Mouse (Mus musculus) heart, embryonic 14.5 days (tissue): ENCODE measurements at regions not wholly inside any gene's neighbourhood (a gene's known extent, or its start where the extent isn't known, plus 50 kb on each side); places are given as distances from the start of the nearest gene placed in this dataset.
A peak's percentile ranks its signal among the peaks of the same experiment; 100 is the strongest.
"Not testable (repeated sequence)": the region's sequence is repeated elsewhere in the genome, so short reads cannot be mapped to it uniquely, and the experiment has no call there.

Experiments used
- ATAC-seq: fragments of 200-750 bp; cut with Nextera tagmentation; 2 replicates; pipeline ENCODE4 v1.8.0; 2017; ENCODE audit warnings: low read depth, moderate TSS enrichment; ENCODE audit not compliant: insufficient number of reproducible peaks, insufficient read depth, low FRiP score
- H3K27ac ChIP-seq, 2 experiments: fragments of 200-500 bp in 1 of 2; fragments of 300-500 bp in 1 of 2; sonication (generic) in 1 of 2; replicated peaks in 1 of 2; 2 replicates each; pipeline ENCODE4 v1.5.1; 2012 to 2014; ENCODE audit warnings: low read depth in 2 of 2, low read length in 2 of 2, control low read depth in 1 of 2, mild to moderate bottlenecking in 1 of 2, mixed read lengths in 1 of 2; ENCODE audit not compliant: control insufficient read depth in 1 of 2, insufficient read depth in 1 of 2
- H3K27me3 ChIP-seq: fragments of 300-500 bp; sonication (generic); 2 replicates; pipeline ENCODE4 v1.6.1; 2014; ENCODE audit warnings: mild to moderate bottlenecking, low read length, control low read depth; ENCODE audit not compliant: control insufficient read depth, insufficient read depth
- H3K36me3 ChIP-seq: fragments of 300-500 bp; sonication (generic); 2 replicates; pipeline ENCODE4 v1.6.1; 2014; ENCODE audit warnings: mild to moderate bottlenecking, control low read depth, low read length, mixed read lengths; ENCODE audit not compliant: control insufficient read depth, insufficient read depth
- H3K4me1 ChIP-seq, 2 experiments: fragments of 200-500 bp in 1 of 2; fragments of 300-500 bp in 1 of 2; sonication (generic) in 1 of 2; 2 replicates each; pipeline ENCODE4 v1.6.1; 2012 to 2014; ENCODE audit warnings: low read length in 2 of 2, control low read depth in 1 of 2, mixed read lengths in 1 of 2; ENCODE audit not compliant: control insufficient read depth in 2 of 2, insufficient read depth in 2 of 2
- H3K4me2 ChIP-seq: fragments of 300-500 bp; sonication (generic); 2 replicates; pipeline ENCODE4 v1.6.1; 2014; ENCODE audit warnings: mild to moderate bottlenecking, low read length
- H3K4me3 ChIP-seq, 2 experiments: fragments of 200-500 bp in 1 of 2; fragments of 300-500 bp in 1 of 2; sonication (generic) in 1 of 2; 2 replicates each; pipeline ENCODE4 v1.5.1; 2012 to 2014; ENCODE audit warnings: low read length in 2 of 2, mild to moderate bottlenecking in 2 of 2, control low read depth in 1 of 2, low read depth in 1 of 2, moderate library complexity in 1 of 2; ENCODE audit not compliant: control insufficient read depth in 1 of 2, insufficient read depth in 1 of 2
- H3K9ac ChIP-seq: fragments of 300-500 bp; sonication (generic); 2 replicates; pipeline ENCODE4 v1.6.1; 2014; ENCODE audit warnings: mild to moderate bottlenecking, low read length
- H3K9me3 ChIP-seq: fragments of 300-500 bp; sonication (generic); 2 replicates; pipeline ENCODE4 v1.6.1; 2016; ENCODE audit warnings: low read length, control low read depth; ENCODE audit not compliant: control insufficient read depth
- WGBS: fragments of 180-500 bp; shearing (Covaris S2); extraction: QIAGEN DNeasy Blood & Tissue Kit; methylation state at CpG from one replicate; pipeline ENCODE4 v1.1.7; 2014; 5-methylcytosine and 5-hydroxymethylcytosine counted together

GRCm38 (mm10) chr16:30712570-30712969 lies 113.0 kb downstream of the Fam43a start:
- Histone ChIP-seq H3K9me3 (peaks cover 7% of the 10 kb centered on the region; the same call in 1 of the 2 replicates), H3K27me3 (no peaks in the 10 kb centered on the region), H3K27ac (no peak overlapping the region), H3K36me3 (no peaks in the 10 kb centered on the region), H3K4me1 (peaks cover 0 to 2% of the 10 kb centered on the region in 2 experiments; a peak in 2 of 4 replicates), H3K4me2 (no peak overlapping the region), H3K4me3 (no peak overlapping the region), H3K9ac (no peak overlapping the region)
- ATAC-seq: no peak
- WGBS: 71% methylated on average over 6 of the region's 6 CpGs

GRCm38 (mm10) chr16:30717577-30717976 lies 118.1 kb downstream of the Fam43a start:
- not testable (repeated sequence) for H3K4me1 ChIP-seq, H3K9me3 ChIP-seq, H3K9ac ChIP-seq, H3K27ac ChIP-seq, H3K4me2 ChIP-seq, H3K36me3 ChIP-seq, H3K27me3 ChIP-seq, H3K4me3 ChIP-seq, ATAC-seq

- H3K4me1 ChIP-seq: no peaks in the 10 kb centered on the region
- no peaks in the 10 kb centered on the region for H3K36me3 ChIP-seq
- no peaks in the 10 kb centered on the region for H3K9me3 ChIP-seq
- H3K4me3 ChIP-seq: no peak overlapping the region
- ATAC-seq: no peak
- no peak overlapping the region for H3K9ac ChIP-seq
- no peak overlapping the region for H3K27ac ChIP-seq
- H3K27me3 ChIP-seq: no peaks in the 10 kb centered on the region
- no peak overlapping the region for H3K4me2 ChIP-seq
- WGBS: 39% methylated on average over 6 of the region's 6 CpGs
Measured at GRCm38 (mm10) chr16:30720791-30721190, 121.3 kb downstream of the Fam43a start.

- no peak overlapping the region for H3K27ac ChIP-seq
- no peak overlapping the region for H3K4me2 ChIP-seq
Measured at GRCm38 (mm10) chr16:30721223-30721622, 121.7 kb downstream of the Fam43a start.

GRCm38 (mm10) chr16:30722372-30722771 lies 122.8 kb downstream of the Fam43a start:
- no peaks in the 10 kb centered on the region for H3K4me1 ChIP-seq
- no peaks in the 10 kb centered on the region for H3K27me3 ChIP-seq
- H3K9me3 ChIP-seq: 0 out of 2 replicates have a peak, but pooled peaks cover 4% of the 10 kb centered on the region
- H3K9ac ChIP-seq: no peak overlapping the region
- no peak overlapping the region for H3K27ac ChIP-seq
- H3K4me3 ChIP-seq: no peak overlapping the region
- H3K4me2 ChIP-seq: no peak overlapping the region
- no peak for ATAC-seq
- no peaks in the 10 kb centered on the region for H3K36me3 ChIP-seq
- WGBS: 79% methylated on average over 3 of the region's 3 CpGs

More at GRCm38 (mm10) chr16:30721223-30721622, 121.7 kb downstream of the Fam43a start:
- no peaks in the 10 kb centered on the region for H3K36me3 ChIP-seq
- ATAC-seq: no peak
- no peaks in the 10 kb centered on the region for H3K4me1 ChIP-seq
- H3K9ac ChIP-seq: no peak overlapping the region
- no peaks in the 10 kb centered on the region for H3K27me3 ChIP-seq
- H3K4me3 ChIP-seq: no peak overlapping the region
- H3K9me3 ChIP-seq: no peaks in the 10 kb centered on the region

- Histone ChIP-seq H3K9me3 (0 out of 2 replicates have a peak, but pooled peaks cover 4% of the 10 kb centered on the region), H3K27me3 (no peaks in the 10 kb centered on the region), H3K4me3 (no peak overlapping the region), H3K4me1 (no peaks in the 10 kb centered on the region), H3K9ac (no peak overlapping the region), H3K4me2 (no peak overlapping the region), H3K27ac (no peak overlapping the region), H3K36me3 (no peaks in the 10 kb centered on the region)
- no peak for ATAC-seq
- 83% methylated on average over 1 of the region's 1 CpGs for WGBS
Measured at GRCm38 (mm10) chr16:30724591-30724990, 125.1 kb downstream of the Fam43a start.

- H3K4me3 ChIP-seq: no peak overlapping the region
- H3K9ac ChIP-seq: no peak overlapping the region
- no peak for ATAC-seq
- peaks cover 28 to 33% of the 10 kb centered on the region in 2 experiments for H3K4me1 ChIP-seq
- H3K4me2 ChIP-seq: no peak overlapping the region
- no peaks in the 10 kb centered on the region for H3K27me3 ChIP-seq
- 47% methylated on average over 9 of the region's 9 CpGs for WGBS
- peak overlapping the region; percentile 24 to 38; a peak in 1 of 4 replicates for H3K27ac ChIP-seq
- H3K9me3 ChIP-seq: no peaks in the 10 kb centered on the region
- no peaks in the 10 kb centered on the region for H3K36me3 ChIP-seq
Measured at GRCm38 (mm10) chr16:30732770-30733415, 133.4 kb downstream of the Fam43a start.

- no peak overlapping the region for H3K9ac ChIP-seq
- no peaks in the 10 kb centered on the region for H3K36me3 ChIP-seq
- WGBS: 56% methylated on average over 11 of the region's 11 CpGs
- H3K4me2 ChIP-seq: no peak overlapping the region
- H3K4me3 ChIP-seq: no peak overlapping the region
- no peak for ATAC-seq
- H3K4me1 ChIP-seq: peaks cover 32 to 39% of the 10 kb centered on the region in 2 experiments
- no peaks in the 10 kb centered on the region for H3K27me3 ChIP-seq
- peak overlapping the region; percentile 24 to 38; a peak in 1 of 4 replicates for H3K27ac ChIP-seq
- H3K9me3 ChIP-seq: no peaks in the 10 kb centered on the region
Measured at GRCm38 (mm10) chr16:30733478-30733877, 134.0 kb downstream of the Fam43a start.
